Mouse (Mus musculus): Measurements from ENCODE around the gene Vamp8. TPM values are rescaled to one million over a fixed set of nuclear protein-coding genes. Genes with fewer than 3 reads are reported as not detected.

The Vamp8 gene
- polyA plus RNA-seq, 1 experiment from 2014 or later = 87.4 TPM

DNA sequence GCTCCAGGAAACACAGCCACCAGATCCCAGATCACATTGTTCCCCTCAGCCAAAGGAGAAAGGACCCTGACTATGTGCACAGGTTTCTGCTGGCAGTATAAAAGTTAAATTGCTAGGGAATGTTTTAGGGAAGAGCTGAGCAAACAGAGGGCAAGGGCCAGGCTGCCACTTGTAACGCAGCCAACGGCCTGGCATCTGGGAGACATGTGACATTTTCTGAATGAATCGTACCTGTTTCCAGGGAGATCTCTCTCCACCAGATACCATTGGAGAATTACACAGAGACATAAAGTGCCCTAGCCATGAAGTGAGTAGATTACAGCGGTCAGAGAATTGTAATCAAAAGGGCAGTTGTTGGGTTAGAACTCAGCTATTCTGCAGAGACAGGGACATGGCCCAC lies 17.3 kb downstream of the Vamp8 start:
- H3K36me3 ChIP-seq (ENCODE audit: control insufficient read depth, insufficient read depth, low read length) = no peaks in the 10 kb centered on the region
- no peaks in the 10 kb centered on the region for H3K4me1 ChIP-seq (ENCODE audit: control insufficient read depth, insufficient read depth, low read length)
- no peaks in the 10 kb centered on the region for H3K27me3 ChIP-seq (ENCODE audit: control insufficient read depth, insufficient read depth, low read length)
- ATAC-seq (ENCODE audit: insufficient number of reproducible peaks, low FRiP score, low TSS enrichment, low read depth) = no peak
- no peak overlapping the region for H3K9ac ChIP-seq (ENCODE audit: low read length)
- no peak overlapping the region for H3K4me3 ChIP-seq (ENCODE audit: low read depth, low read length)
- no peak overlapping the region for H3K27ac ChIP-seq (replicated peaks; ENCODE audit: low read depth, low read length)
- WGBS = 90% methylated on average over 4 of the region's 4 CpGs
- H3K4me2 ChIP-seq (ENCODE audit: low read depth, severe bottlenecking) = no peak overlapping the region
- no peak for DNase-seq (ENCODE audit: low spot score)
- H3K9me3 ChIP-seq (ENCODE audit: control insufficient read depth, low read length) = no peaks in the 10 kb centered on the region

DNA sequence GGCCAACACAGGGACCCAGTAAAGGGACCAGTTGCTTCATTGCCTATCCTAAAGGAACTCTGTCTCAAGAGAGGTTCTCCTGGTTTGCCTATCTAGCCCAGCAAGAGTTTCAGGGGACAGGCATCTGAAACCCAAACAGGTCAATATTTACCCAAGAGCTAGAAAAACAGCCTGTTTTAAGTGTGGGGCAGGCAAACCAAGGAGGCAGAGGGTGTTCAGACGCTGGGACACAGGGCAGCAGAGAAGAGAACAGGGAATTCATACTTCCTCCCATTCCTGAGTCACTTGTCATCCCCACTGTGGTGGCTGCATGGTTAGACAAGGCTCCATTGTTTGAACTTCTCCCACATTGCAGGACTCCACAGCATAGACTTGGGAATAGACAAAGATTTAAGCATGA lies 18.9 kb downstream of the Vamp8 start:
- DNase-seq (ENCODE audit: low spot score) (no peak), ATAC-seq (ENCODE audit: insufficient number of reproducible peaks, low FRiP score, low TSS enrichment, low read depth) (no peak)
- Histone ChIP-seq H3K9ac (ENCODE audit: low read length) (no peak overlapping the region), H3K4me1 (ENCODE audit: control insufficient read depth, insufficient read depth, low read length) (no peaks in the 10 kb centered on the region), H3K27ac (replicated peaks; ENCODE audit: low read depth, low read length) (no peak overlapping the region), H3K4me3 (ENCODE audit: low read depth, low read length) (no peak overlapping the region), H3K27me3 (ENCODE audit: control insufficient read depth, insufficient read depth, low read length) (no peaks in the 10 kb centered on the region), H3K36me3 (ENCODE audit: control insufficient read depth, insufficient read depth, low read length) (no peaks in the 10 kb centered on the region), H3K4me2 (ENCODE audit: low read depth, severe bottlenecking) (no peak overlapping the region), H3K9me3 (ENCODE audit: control insufficient read depth, low read length) (no peaks in the 10 kb centered on the region)
- WGBS = 41% methylated on average over 1 of the region's 1 CpGs

GRCm38 (mm10) chr6:72371147-72371546 lies 19.4 kb downstream of the Vamp8 start:
- no peak overlapping the region for H3K9ac ChIP-seq (ENCODE audit: low read length)
- ATAC-seq (ENCODE audit: insufficient number of reproducible peaks, low FRiP score, low TSS enrichment, low read depth) (no peak), DNase-seq (ENCODE audit: low spot score) (no peak)
- no peaks in the 10 kb centered on the region for H3K4me1 ChIP-seq (ENCODE audit: control insufficient read depth, insufficient read depth, low read length)
- no peak overlapping the region for H3K4me3 ChIP-seq (ENCODE audit: low read depth, low read length)
- no peaks in the 10 kb centered on the region for H3K9me3 ChIP-seq (ENCODE audit: control insufficient read depth, low read length)
- H3K27ac ChIP-seq (replicated peaks; ENCODE audit: low read depth, low read length) = no peak overlapping the region
- WGBS = 51% methylated on average over 5 of the region's 5 CpGs
- H3K36me3 ChIP-seq (ENCODE audit: control insufficient read depth, insufficient read depth, low read length) = no peaks in the 10 kb centered on the region
- H3K4me2 ChIP-seq (ENCODE audit: low read depth, severe bottlenecking) = no peak overlapping the region
- H3K27me3 ChIP-seq (ENCODE audit: control insufficient read depth, insufficient read depth, low read length) = no peaks in the 10 kb centered on the region

DNA sequence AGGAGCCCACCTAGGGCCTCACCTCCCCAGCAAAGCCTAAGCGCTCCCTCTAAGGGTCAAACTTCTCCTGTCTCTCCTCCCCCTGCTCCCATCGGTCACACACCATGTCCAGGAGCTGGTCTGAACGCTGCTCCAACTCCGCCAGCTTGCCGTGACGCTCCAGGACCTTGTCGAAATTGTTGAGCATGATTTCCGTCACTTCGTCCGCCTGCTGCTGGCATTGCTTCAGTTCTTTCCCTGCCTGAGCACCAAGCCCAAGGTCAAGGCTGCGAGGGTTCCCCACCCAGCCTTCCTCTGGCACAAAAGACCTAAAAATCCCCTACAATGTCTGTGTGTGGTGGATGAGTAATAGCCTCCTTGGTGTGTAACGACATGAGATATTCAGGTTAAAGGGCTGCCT lies 20.4 kb downstream of the Vamp8 start:
- 84% methylated on average over 12 of the region's 12 CpGs for WGBS
- Histone ChIP-seq H3K9me3 (ENCODE audit: control insufficient read depth, low read length) (no peaks in the 10 kb centered on the region), H3K36me3 (ENCODE audit: control insufficient read depth, insufficient read depth, low read length) (no peaks in the 10 kb centered on the region), H3K4me2 (ENCODE audit: low read depth, severe bottlenecking) (no peak overlapping the region), H3K27me3 (ENCODE audit: control insufficient read depth, insufficient read depth, low read length) (no peaks in the 10 kb centered on the region), H3K9ac (ENCODE audit: low read length) (no peak overlapping the region), H3K4me3 (ENCODE audit: low read depth, low read length) (no peak overlapping the region), H3K4me1 (ENCODE audit: control insufficient read depth, insufficient read depth, low read length) (no peaks in the 10 kb centered on the region), H3K27ac (replicated peaks; ENCODE audit: low read depth, low read length) (no peak overlapping the region)
- no peak for DNase-seq (ENCODE audit: low spot score)
- no peak for ATAC-seq (ENCODE audit: insufficient number of reproducible peaks, low FRiP score, low TSS enrichment, low read depth)

DNA sequence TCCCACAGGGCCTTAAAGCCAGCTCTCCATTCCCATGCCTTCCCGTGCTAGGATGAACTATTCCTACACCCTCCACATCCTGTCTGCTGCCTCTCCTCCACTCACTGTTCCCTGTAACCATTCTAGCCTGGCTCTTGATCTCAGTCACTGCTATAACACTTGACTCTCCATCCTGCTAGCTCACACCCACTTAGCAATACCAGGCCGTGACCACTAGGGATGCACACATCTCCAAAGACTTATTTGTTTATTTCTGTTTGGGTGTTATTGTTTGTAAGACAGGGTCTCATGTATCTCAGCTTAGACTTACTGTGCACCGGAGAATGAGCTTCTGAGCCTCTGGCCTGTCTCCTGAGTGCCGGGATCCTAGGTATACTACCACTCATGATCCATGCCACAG lies 20.9 kb downstream of the Vamp8 start:
- Histone ChIP-seq H3K4me3 (ENCODE audit: low read depth, low read length) (no peak overlapping the region), H3K4me2 (ENCODE audit: low read depth, severe bottlenecking) (no peak overlapping the region), H3K9me3 (ENCODE audit: control insufficient read depth, low read length) (no peaks in the 10 kb centered on the region), H3K36me3 (ENCODE audit: control insufficient read depth, insufficient read depth, low read length) (no peaks in the 10 kb centered on the region), H3K9ac (ENCODE audit: low read length) (no peak overlapping the region), H3K4me1 (ENCODE audit: control insufficient read depth, insufficient read depth, low read length) (no peaks in the 10 kb centered on the region), H3K27me3 (ENCODE audit: control insufficient read depth, insufficient read depth, low read length) (no peaks in the 10 kb centered on the region), H3K27ac (replicated peaks; ENCODE audit: low read depth, low read length) (no peak overlapping the region)
- WGBS = 71% methylated on average over 4 of the region's 4 CpGs
- ATAC-seq (ENCODE audit: insufficient number of reproducible peaks, low FRiP score, low TSS enrichment, low read depth) (no peak), DNase-seq (ENCODE audit: low spot score) (no peak)

GRCm38 (mm10) chr6:72367460-72367974 lies 23.0 kb downstream of the Vamp8 start:
- H3K36me3 ChIP-seq (ENCODE audit: control insufficient read depth, insufficient read depth, low read length) = no peaks in the 10 kb centered on the region
- no peak overlapping the region for H3K9ac ChIP-seq (ENCODE audit: low read length)
- DNase-seq (ENCODE audit: low spot score) (no peak), ATAC-seq (ENCODE audit: insufficient number of reproducible peaks, low FRiP score, low TSS enrichment, low read depth) (no peak)
- H3K27me3 ChIP-seq (ENCODE audit: control insufficient read depth, insufficient read depth, low read length) = no peaks in the 10 kb centered on the region
- no peak overlapping the region for H3K4me3 ChIP-seq (ENCODE audit: low read depth, low read length)
- H3K27ac ChIP-seq (replicated peaks; ENCODE audit: low read depth, low read length) = no peak overlapping the region
- whole genome bisulfite sequencing = 90% methylated on average over 3 of the region's 4 CpGs
- no peaks in the 10 kb centered on the region for H3K4me1 ChIP-seq (ENCODE audit: control insufficient read depth, insufficient read depth, low read length)
- no peak overlapping the region for H3K4me2 ChIP-seq (ENCODE audit: low read depth, severe bottlenecking)
- no peaks in the 10 kb centered on the region for H3K9me3 ChIP-seq (ENCODE audit: control insufficient read depth, low read length)

DNA sequence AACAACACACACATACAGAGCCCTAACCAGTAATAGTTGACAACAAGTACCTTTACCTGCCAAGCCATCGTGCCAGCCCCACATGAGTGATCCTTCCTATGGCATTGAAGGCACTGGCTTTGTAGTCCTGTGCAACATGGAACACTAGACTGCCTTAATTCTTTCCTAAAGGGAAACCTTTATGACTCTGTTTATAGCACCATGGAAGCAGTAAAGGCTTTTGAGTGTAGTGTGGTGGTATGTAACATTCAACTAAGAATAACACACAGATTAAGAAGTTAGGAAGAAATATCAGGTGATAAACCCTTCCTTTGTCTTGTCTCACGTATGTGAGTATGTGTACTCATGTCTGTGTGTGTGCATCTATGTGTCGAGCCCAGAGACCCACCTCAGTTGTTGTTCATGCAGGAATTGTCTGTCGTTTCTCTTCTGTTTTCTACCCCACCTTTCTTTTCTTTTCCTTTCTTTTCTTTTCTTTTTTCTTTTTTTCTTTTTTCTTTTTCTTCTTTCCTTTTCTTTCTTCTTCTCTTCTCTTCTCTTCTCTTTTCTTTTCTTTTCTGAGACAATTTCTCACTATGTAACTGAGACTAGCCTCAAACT lies 23.6 kb downstream of the Vamp8 start, which contains the start of gene Rnf181:
Rnf181 (minus strand) TSS at position 113 of the 600 bp plus-strand sequence.
- no peaks in the 10 kb centered on the region for H3K36me3 ChIP-seq (ENCODE audit: control insufficient read depth, insufficient read depth, low read length)
- no peak within 1 kb of the TSS for H3K27ac ChIP-seq (replicated peaks; ENCODE audit: low read depth, low read length)
- H3K9ac ChIP-seq (ENCODE audit: low read length) = no peak within 1 kb of the TSS
- no peaks in the 10 kb centered on the region for H3K9me3 ChIP-seq (ENCODE audit: control insufficient read depth, low read length)
- no peak within 1 kb of the TSS for H3K4me2 ChIP-seq (ENCODE audit: low read depth, severe bottlenecking)
- ATAC-seq (ENCODE audit: insufficient number of reproducible peaks, low FRiP score, low TSS enrichment, low read depth) (no peak), DNase-seq (ENCODE audit: low spot score) (no peak)
- WGBS = 75% methylated on average over 4 of the region's 4 CpGs
- no peak within 1 kb of the TSS for H3K4me3 ChIP-seq (ENCODE audit: low read depth, low read length)
- H3K27me3 ChIP-seq (ENCODE audit: control insufficient read depth, insufficient read depth, low read length) = no peaks in the 10 kb centered on the region
- H3K4me1 ChIP-seq (ENCODE audit: control insufficient read depth, insufficient read depth, low read length) = no peaks in the 10 kb centered on the region

DNA sequence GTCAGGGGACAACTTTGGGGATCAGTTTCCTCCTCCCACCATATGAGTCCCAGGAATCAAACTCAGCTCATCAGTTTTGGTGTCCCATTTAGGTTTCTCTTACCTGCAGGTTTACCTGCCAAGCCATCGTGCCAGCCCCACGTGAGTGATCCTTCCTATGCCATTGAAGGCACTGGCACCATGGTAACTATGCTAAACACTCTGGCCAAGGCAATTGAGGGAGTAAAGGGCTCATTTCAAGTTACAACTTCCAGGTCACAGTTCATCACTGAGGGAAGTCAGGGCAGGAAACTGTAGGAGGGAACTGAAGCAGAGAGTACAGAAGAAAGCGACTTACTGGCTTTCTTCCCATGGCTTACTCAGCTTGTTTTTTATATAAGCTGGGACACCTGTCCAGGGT lies 24.2 kb downstream of the Vamp8 start:
- H3K4me3 ChIP-seq (ENCODE audit: low read depth, low read length) = no peak overlapping the region
- no peak for ATAC-seq (ENCODE audit: insufficient number of reproducible peaks, low FRiP score, low TSS enrichment, low read depth)

GRCm38 (mm10) chr6:72364985-72365384 lies 25.5 kb downstream of the Vamp8 start:
- DNase-seq (ENCODE audit: low spot score) = no peak
- no peak for ATAC-seq (ENCODE audit: insufficient number of reproducible peaks, low FRiP score, low TSS enrichment, low read depth)
- H3K4me1 ChIP-seq (ENCODE audit: control insufficient read depth, insufficient read depth, low read length) = no peaks in the 10 kb centered on the region; the same call in 1 of the 2 replicates
- no peak overlapping the region for H3K4me2 ChIP-seq (ENCODE audit: low read depth, severe bottlenecking)
- 74% methylated on average over 6 of the region's 6 CpGs for WGBS
- no peaks in the 10 kb centered on the region for H3K27me3 ChIP-seq (ENCODE audit: control insufficient read depth, insufficient read depth, low read length)
- H3K9me3 ChIP-seq (ENCODE audit: control insufficient read depth, low read length) = no peaks in the 10 kb centered on the region
- H3K27ac ChIP-seq (replicated peaks; ENCODE audit: low read depth, low read length) = no peak overlapping the region
- no peak overlapping the region for H3K9ac ChIP-seq (ENCODE audit: low read length)
- peaks cover 2% of the 10 kb centered on the region; the same call in 1 of the 2 replicates for H3K36me3 ChIP-seq (ENCODE audit: control insufficient read depth, insufficient read depth, low read length)
- H3K4me3 ChIP-seq (ENCODE audit: low read depth, low read length) = no peak overlapping the region

More for the DNA sequence above, 24.2 kb downstream of the Vamp8 start:
- Histone ChIP-seq H3K4me2 (ENCODE audit: low read depth, severe bottlenecking) (no peak overlapping the region), H3K36me3 (ENCODE audit: control insufficient read depth, insufficient read depth, low read length) (no peaks in the 10 kb centered on the region), H3K4me1 (ENCODE audit: control insufficient read depth, insufficient read depth, low read length) (no peaks in the 10 kb centered on the region; the same call in 1 of the 2 replicates), H3K9me3 (ENCODE audit: control insufficient read depth, low read length) (no peaks in the 10 kb centered on the region), H3K27me3 (ENCODE audit: control insufficient read depth, insufficient read depth, low read length) (no peaks in the 10 kb centered on the region), H3K27ac (replicated peaks; ENCODE audit: low read depth, low read length) (no peak overlapping the region), H3K9ac (ENCODE audit: low read length) (no peak overlapping the region)
- WGBS = 70% methylated on average over 3 of the region's 3 CpGs
- DNase-seq (ENCODE audit: low spot score) = no peak

Measured in limb, embryonic 11.5 days (tissue).